Mouse (Mus musculus) embryo, embryonic 10.5 days (tissue): ENCODE results near the gene Mstn.
A peak's percentile ranks its signal among the peaks of the same experiment; 100 is the strongest.

Source experiments
- DNase-seq: peaks from one replicate; pipeline ENCODE4 v3.0.0-alpha.2; 2015; ENCODE audit warnings: low spot score

Gene Mstn

DNA sequence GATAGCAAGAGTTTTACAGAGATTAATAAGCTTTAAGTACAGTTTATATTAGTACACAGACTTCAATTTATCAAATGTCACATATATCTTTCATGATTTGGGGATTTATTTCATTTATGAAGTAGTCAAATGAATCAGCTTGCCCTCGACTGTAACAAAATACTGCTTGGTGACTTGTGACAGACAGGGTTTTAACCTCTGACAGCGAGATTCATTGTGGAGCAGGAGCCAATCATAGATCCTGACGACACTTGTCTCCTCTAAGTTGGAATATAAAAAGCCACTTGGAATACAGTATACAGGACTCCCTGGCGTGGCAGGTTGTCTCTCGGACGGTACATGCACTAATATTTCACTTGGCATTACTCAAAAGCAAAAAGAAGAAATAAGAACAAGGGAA is at the start of gene Mstn:
Mstn (plus strand) TSS at position 301 of the 400 bp plus-strand sequence.
- no peak for DNase-seq

GRCm38 (mm10) chr1:53014716-53015115 is 46.7 kb upstream of the Mstn start:
- no peak for DNase-seq

DNA sequence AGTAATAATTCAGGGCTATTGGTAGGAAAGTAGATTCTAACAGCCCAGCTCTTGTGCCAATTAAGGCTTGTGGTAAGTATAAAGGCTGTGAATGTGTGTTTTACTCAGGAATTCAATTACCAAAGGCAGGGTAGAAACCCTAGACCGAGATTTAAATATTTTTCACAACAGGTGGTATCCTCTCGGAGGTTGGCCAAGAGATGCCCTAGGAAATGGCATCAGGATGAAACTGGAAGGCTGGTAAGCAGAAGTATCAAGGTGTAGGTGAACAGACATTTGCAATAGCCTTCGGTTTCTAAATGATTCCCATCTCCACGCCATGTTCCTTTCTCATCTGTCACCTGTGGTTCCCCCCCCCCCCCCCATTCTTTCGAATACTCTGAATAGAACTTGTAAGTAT is 45.8 kb upstream of the Mstn start:
- no peak for DNase-seq

GRCm38 (mm10) chr1:53018746-53019505 is 42.5 kb upstream of the Mstn start:
- no peak for DNase-seq

DNA sequence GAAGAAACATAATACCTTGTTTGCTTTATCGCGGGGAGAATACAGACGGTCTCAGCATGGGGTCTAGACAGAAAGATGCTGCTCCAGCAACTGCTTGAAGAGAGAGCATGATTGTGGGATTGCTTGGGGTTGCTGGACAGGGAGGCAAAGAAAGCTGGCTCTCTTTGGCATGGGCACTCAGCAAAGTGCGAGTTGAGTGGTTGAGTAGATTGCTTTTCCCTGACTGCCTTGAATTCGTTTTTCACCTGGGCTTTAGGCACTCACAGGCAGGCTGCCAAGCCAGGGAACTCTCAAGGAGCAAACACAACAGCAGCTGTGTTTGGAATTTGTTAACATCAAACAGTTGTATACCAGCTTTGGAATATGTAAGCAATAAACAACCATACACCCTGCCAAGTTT is 41.4 kb upstream of the Mstn start, which contains the start of gene 1700019D03Rik:
1700019D03Rik (minus strand) TSS at position 101 of the 400 bp plus-strand sequence.
- no peak for DNase-seq

GRCm38 (mm10) chr1:53032550-53032949 is 28.9 kb upstream of the Mstn start:
- peak; percentile 69 for DNase-seq

DNA sequence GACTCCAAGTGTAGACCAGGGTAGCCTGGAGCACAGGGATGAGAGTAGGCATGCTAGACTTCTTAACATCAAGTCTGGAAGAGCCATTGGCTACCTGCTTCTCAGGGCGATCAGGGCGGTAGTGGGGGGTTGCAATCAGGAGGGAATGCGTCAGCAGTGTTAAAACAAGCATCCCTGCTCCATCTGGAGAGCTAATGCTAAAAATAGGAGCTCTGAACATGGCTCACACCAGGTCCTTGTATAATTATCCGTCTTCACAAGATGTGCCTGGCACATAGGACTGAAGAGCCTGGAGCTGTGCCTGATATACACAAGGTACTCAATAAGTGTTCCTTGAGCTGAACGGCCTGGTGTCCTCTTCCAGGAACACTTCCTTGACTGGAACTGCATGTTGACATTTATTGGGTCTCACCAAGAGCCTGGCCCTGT is 24.0 kb upstream of the Mstn start:
- no peak for DNase-seq

GRCm38 (mm10) chr1:53049763-53050427 is 11.5 kb upstream of the Mstn start:
- no peak for DNase-seq

DNA sequence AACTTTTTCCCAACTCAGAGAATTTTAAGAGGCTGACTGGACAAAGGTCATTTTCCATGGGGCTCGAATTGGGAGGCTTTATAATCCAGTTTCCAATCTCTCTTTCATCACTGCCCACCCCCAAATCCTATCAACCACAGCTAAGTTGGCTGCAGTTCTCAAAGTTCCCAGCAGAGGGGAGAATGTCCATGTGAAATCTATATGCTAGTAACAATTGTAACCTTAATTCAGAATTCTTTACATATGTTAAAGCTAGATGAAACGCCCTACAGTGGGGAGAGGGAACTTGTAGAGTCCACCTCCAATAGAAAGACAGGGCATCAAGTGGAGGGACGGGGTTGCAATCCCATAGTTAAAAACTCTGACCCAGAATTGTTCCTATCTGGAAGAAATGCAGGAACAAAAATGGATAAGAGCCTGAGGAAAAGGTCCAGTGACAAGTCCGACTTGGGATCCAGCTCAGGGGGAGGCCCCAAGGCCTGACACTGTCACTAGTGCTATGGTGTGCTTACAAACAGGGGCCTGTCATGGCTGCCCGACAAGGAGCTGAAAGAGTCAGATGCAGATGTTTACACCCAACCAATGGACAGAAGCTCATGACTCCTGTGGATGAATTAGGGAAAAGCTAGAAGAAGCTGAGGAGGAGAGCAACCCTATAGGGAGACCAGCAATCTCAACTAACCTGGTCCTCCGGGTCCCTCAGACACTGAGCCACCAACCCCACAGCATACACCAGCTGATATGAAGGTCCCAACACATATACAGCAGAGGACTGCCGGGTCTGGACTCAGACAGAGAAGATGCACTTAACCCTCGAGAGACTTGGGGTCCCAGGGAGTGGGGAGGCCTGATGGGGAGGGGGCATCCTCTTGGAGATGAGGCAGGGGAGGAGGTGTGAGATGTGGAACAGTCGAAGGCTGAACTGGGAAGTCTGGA is 8.1 kb upstream of the Mstn start:
- peak; percentile 79 for DNase-seq

GRCm38 (mm10) chr1:53059106-53059505 is 2.3 kb upstream of the Mstn start:
- DNase-seq = no peak

GRCm38 (mm10) chr1:53060499-53060898 is 941 bp upstream of the Mstn start:
- DNase-seq = peak; percentile 28

GRCm38 (mm10) chr1:53061871-53062608 is 600 bp downstream of the Mstn start:
- no peak for DNase-seq

- no peak for DNase-seq
Measured at GRCm38 (mm10) chr1:53063921-53064320, 2.5 kb downstream of the Mstn start.

- no peak for DNase-seq
Measured at GRCm38 (mm10) chr1:53069726-53070514, 8.5 kb downstream of the Mstn start.

GRCm38 (mm10) chr1:53070664-53071175 is 9.3 kb downstream of the Mstn start:
- DNase-seq = no peak

- no peak for DNase-seq
Measured at GRCm38 (mm10) chr1:53076656-53077055, 15.2 kb downstream of the Mstn start.

- DNase-seq = no peak
Measured at GRCm38 (mm10) chr1:53079876-53080275, 18.4 kb downstream of the Mstn start.

GRCm38 (mm10) chr1:53080603-53081002 is 19.2 kb downstream of the Mstn start:
- no peak for DNase-seq

- DNase-seq = peak; percentile 23
Measured at GRCm38 (mm10) chr1:53085256-53085655, 23.8 kb downstream of the Mstn start.

GRCm38 (mm10) chr1:53085991-53086390 is 24.6 kb downstream of the Mstn start:
- DNase-seq = peak; percentile 39

- no peak for DNase-seq
Measured at GRCm38 (mm10) chr1:53093180-53093579, 31.7 kb downstream of the Mstn start.
